Mouse (Mus musculus): ENCODE data around the gene Kcnk13. TPM values are rescaled to one million over a fixed set of nuclear protein-coding genes. Genes with fewer than 3 reads are reported as not detected.

Gene Kcnk13
- 0.13 TPM for polyA plus RNA-seq (2017; shearing (Covaris generic))

DNA sequence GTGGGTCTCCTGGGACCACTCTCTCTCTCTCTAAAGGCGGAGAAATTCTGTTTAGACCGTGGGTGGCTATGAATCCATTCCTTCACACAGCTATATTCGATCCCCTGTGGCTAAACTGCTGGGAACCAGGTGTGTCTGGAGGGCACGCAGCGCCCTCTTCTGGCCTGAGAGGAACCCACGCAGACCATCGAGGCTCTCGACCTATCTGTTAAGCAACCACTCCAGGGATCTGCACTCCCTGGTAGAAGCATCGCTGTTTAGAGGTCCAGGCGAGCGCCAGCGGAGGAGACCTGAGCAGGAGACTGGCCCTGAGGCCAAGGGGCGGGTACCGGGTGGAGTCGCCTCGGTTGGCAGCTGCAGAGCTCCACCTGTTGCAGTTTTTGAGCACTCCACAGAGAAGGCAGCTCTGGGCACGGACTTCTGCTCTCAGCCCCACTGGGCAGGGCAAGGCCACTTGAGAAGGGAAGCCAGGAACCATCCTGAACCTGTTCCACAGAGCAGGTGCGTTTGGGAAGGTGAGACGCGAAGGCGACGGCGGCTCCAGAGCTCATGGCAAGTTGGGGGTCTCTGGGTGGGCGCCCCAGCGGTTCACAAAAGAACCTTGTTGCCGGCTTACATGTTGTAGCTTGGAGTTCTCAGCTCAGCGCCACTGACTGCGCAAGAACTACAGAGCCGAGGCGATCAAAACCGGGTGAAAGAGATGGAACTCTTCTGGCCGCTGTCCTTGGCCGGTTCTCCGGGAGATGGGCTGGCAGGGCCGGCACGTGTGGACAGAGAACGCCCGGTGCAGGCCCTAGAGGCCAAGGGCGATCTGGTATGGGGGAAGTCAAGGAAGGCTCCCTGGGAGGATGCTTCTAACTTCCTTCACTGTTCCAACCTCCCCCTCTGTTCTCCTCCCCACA, at the start of gene Kcnk13:
Gene Kcnk13, plus strand, starts transcription at position 199 of the 902 bp plus-strand sequence.

DNA sequence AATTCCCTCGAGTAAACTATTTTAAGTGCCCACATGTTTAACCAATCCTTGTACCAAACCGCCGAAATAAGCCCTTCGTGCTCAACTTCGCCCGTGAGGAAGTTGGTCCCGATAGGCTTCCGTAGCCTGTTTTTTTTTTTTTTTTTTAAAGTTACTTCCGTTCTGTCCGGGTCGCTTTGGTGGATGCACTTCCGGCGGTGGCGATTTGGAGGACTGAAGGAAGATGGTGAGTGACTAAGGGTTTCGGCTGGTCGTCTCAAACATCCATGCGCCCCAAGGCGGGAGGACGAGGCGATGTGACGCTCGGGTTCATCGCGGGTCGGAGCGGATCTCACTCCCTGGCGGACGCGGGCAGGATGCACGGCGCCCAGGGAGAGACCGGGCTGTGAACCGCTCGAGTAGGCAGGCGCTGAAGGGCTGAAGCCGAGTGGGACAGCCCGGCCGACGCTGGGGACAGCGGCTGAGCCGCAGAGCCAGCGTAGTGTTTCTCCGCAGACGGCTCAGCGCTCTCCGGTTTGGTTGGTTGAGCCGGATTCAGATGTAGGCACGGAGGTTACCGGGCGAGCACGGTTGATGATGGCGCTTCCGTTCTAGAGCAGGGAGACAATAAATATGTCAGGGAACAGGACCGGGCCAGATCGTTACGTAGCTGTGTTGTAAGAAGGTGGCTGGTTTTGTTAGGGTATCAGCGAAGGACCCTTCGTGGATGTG, 145.8 kb downstream of the Kcnk13 start, which contains the start of gene Psmc1:
Gene Psmc1, plus strand, starts transcription at position 169 of the 711 bp plus-strand sequence.

Other genes with a start within 250 kb of the Kcnk13 start
- 0.59 TPM for gene Efcab11, start 80.1 kb upstream of the Kcnk13 start, polyA plus RNA-seq (2017; shearing (Covaris generic))
- gene Tdp1, start 80.0 kb upstream of the Kcnk13 start, polyA plus RNA-seq (2017; shearing (Covaris generic)), result 29.4 TPM
- 160 TPM for gene Psmc1, start 145.7 kb downstream of the Kcnk13 start, polyA plus RNA-seq (2017; shearing (Covaris generic))
- gene Nrde2, start 195.2 kb downstream of the Kcnk13 start, polyA plus RNA-seq (2017; shearing (Covaris generic)), result 30.7 TPM
- 1,312 TPM for gene Calm1, start 234.9 kb downstream of the Kcnk13 start, polyA plus RNA-seq (2017; shearing (Covaris generic))